In the genomic region with DNA sequence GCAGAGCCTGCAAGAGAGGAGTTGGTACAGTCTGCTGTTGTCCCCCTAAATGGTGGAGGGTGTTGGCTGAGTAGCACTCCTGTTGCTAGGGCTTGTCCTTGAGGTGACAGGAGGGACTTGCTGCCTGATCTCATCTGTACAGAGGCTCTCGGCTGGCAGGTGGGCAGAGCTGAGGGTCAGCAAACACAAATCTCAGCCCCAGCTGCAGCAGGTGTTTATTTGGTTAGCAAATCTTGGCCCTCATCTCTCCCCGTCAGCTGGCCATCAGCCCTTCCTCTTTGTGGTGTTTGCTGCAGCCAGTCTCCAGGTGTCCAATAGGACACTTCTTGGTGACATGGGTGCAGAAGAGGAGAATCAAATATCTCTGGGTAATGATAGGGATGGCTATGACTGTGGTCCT, we compare ENCODE assay signal across 2 mouse cellular contexts.
TF ChIP-seq lines count a peak whose summit lies in the region.

No protein-coding gene starts in this region.

TF ChIP-seq in CH12.LX, 34 proteins besides CTCF, POLR2A, EP300 and RAD21:
- peak; percentile 15; the same call in 1 of the 2 replicates for TF ChIP-seq BHLHE40 (IDR thresholded peaks at IDR 0.05; ENCODE audit: low read depth, low read length)
- TF ChIP-seq ETS1 (conservative IDR thresholded peaks at IDR 0.05; ENCODE audit: low read depth, low read length) = 0 out of 2 replicates have a peak, but pooled peaks have one; percentile 32
- 0 out of 2 replicates have a peak, but pooled peaks have one; percentile 40 for TF ChIP-seq MXI1 (IDR thresholded peaks at IDR 0.05; ENCODE audit: low read depth, low read length)
- TF ChIP-seq POLR2AphosphoS2 (IDR thresholded peaks at IDR 0.05; ENCODE audit: low read depth, low read length) = no peak
- no peak for TF ChIP-seq ZNF384 (IDR thresholded peaks at IDR 0.05; ENCODE audit: low read depth, low read length)
- 0 out of 2 replicates have a peak, but pooled peaks have one; percentile 31 for TF ChIP-seq SIN3A (IDR thresholded peaks at IDR 0.05; ENCODE audit: low read length)
- no peak for TF ChIP-seq MAFK (IDR thresholded peaks at IDR 0.05; ENCODE audit: insufficient replicate concordance, low read length)
- peak; percentile 96 for TF ChIP-seq TCF12 (IDR thresholded peaks at IDR 0.05; ENCODE audit: low read depth, low read length)

TF ChIP-seq in myocyte, 11 proteins besides CTCF, POLR2A, EP300 and RAD21:
- no peak for TF ChIP-seq POLR2AphosphoS2 (IDR thresholded peaks at IDR 0.05; ENCODE audit: insufficient read length, low read depth)
- peak in 1 of 3 experiments; percentile 48 for TF ChIP-seq MYOD1 (IDR thresholded peaks at IDR 0.05; ENCODE audit: control insufficient read depth in 1 of 3, insufficient read length in 2 of 3, low read depth in 2 of 3)
- TF ChIP-seq MYOG (IDR thresholded peaks at IDR 0.05; ENCODE audit: control insufficient read depth in 1 of 3, insufficient read depth in 1 of 3, insufficient read length in 2 of 3, low read depth in 2 of 3) = peak in 1 of 3 experiments; percentile 30
